Mouse (Mus musculus) stomach, embryonic 15.5 days (tissue): ENCODE results near the gene Syne2. TPM values are rescaled to one million over a fixed set of nuclear protein-coding genes. Genes with fewer than 3 reads are reported as not detected.
"Not testable (repeated sequence)": the region's sequence is repeated elsewhere in the genome, so short reads cannot be mapped to it uniquely, and the experiment has no call there.

ENCODE experiments used
- ATAC-seq: fragments of 200-750 bp; cut with Nextera tagmentation; 2 replicates; pipeline ENCODE4 v1.8.0; 2017; ENCODE audit warnings: low read depth, moderate number of reproducible peaks, moderate TSS enrichment; ENCODE audit not compliant: insufficient read depth, low FRiP score
- H3K27ac ChIP-seq: fragments of 300-500 bp; sonication (generic); 2 replicates; pipeline ENCODE4 v1.5.1; 2015; ENCODE audit warnings: mild to moderate bottlenecking, inconsistent platforms
- H3K27me3 ChIP-seq: fragments of 300-500 bp; sonication (generic); replicated peaks from 2 replicates; pipeline ENCODE4 v1.6.1; 2015; ENCODE audit warnings: inconsistent platforms
- H3K36me3 ChIP-seq: fragments of 300-500 bp; sonication (generic); 2 replicates; pipeline ENCODE4 v1.6.1; 2015; ENCODE audit warnings: inconsistent platforms
- H3K4me1 ChIP-seq: fragments of 300-500 bp; sonication (generic); 2 replicates; pipeline ENCODE4 v1.6.1; 2015; ENCODE audit warnings: inconsistent platforms
- H3K4me2 ChIP-seq: fragments of 300-500 bp; sonication (generic); 2 replicates; pipeline ENCODE4 v1.6.1; 2015; ENCODE audit warnings: mild to moderate bottlenecking, inconsistent platforms
- H3K4me3 ChIP-seq: fragments of 300-500 bp; sonication (generic); replicated peaks from 2 replicates; pipeline ENCODE4 v1.5.1; 2015; ENCODE audit warnings: inconsistent platforms
- H3K9ac ChIP-seq: fragments of 300-500 bp; sonication (generic); 2 replicates; pipeline ENCODE4 v1.6.1; 2015; ENCODE audit warnings: inconsistent platforms
- H3K9me3 ChIP-seq: fragments of 300-500 bp; sonication (generic); 2 replicates; pipeline ENCODE4 v1.6.1; 2016; ENCODE audit warnings: inconsistent platforms
- WGBS: fragments of 180-500 bp; shearing (Covaris S2); methylation state at CpG from one replicate; pipeline ENCODE4 v1.1.7; 2015; 5-methylcytosine and 5-hydroxymethylcytosine counted together
- polyA plus RNA-seq: library from polyadenylated mRNA; unstranded; fragments of >200 nt; fragmentation: Nextera tagmentation; extraction: Ambion mirVana; gene quantifications from 2 replicates; pipeline ENCODE4 v1.2.1, GENCODE M21; 2015

Gene Syne2
- 49.2 and 53.1 TPM in 2 replicates for polyA plus RNA-seq

- Histone ChIP-seq H3K27ac (peak within 1 kb of the TSS; percentile 87), H3K4me2 (peak within 1 kb of the TSS; percentile 85), H3K36me3 (no peaks in the 10 kb centered on the region), H3K4me3 (peak within 1 kb of the TSS; percentile 92), H3K9me3 (no peaks in the 10 kb centered on the region), H3K27me3 (no peaks in the 10 kb centered on the region), H3K4me1 (peaks cover 24% of the 10 kb centered on the region), H3K9ac (peak within 1 kb of the TSS; percentile 78)
- ATAC-seq: peak; percentile 90
- under 1% methylated on average over 54 of the region's 54 CpGs for WGBS
Observed at GRCm38 (mm10) chr12:75817959-75818452, at the start of gene Syne2. Gene Syne2 (plus strand): TSS chr12:75818134.

GRCm38 (mm10) chr12:75771410-75771809, 46.5 kb upstream of the Syne2 start:
- 37% methylated on average over 3 of the region's 3 CpGs for whole genome bisulfite sequencing
- Histone ChIP-seq H3K9me3 (no peaks in the 10 kb centered on the region), H3K4me1 (0 out of 2 replicates have a peak, but pooled peaks cover 3% of the 10 kb centered on the region), H3K27ac (no peak overlapping the region), H3K9ac (no peak overlapping the region), H3K4me3 (no peak overlapping the region), H3K27me3 (no peaks in the 10 kb centered on the region), H3K36me3 (no peaks in the 10 kb centered on the region), H3K4me2 (no peak overlapping the region)
- peak; percentile 68; the same call in 1 of the 2 replicates for ATAC-seq

GRCm38 (mm10) chr12:75772424-75773034, 45.4 kb upstream of the Syne2 start:
- no peaks in the 10 kb centered on the region for H3K9me3 ChIP-seq
- H3K27ac ChIP-seq: no peak overlapping the region
- no peaks in the 10 kb centered on the region for H3K27me3 ChIP-seq
- H3K4me1 ChIP-seq: no peaks in the 10 kb centered on the region
- H3K4me3 ChIP-seq: no peak overlapping the region
- no peak overlapping the region for H3K9ac ChIP-seq
- H3K4me2 ChIP-seq: no peak overlapping the region
- ATAC-seq: no peak
- H3K36me3 ChIP-seq: no peaks in the 10 kb centered on the region
- 18% methylated on average over 3 of the region's 3 CpGs for WGBS

GRCm38 (mm10) chr12:75781445-75781844, 36.5 kb upstream of the Syne2 start:
- Histone ChIP-seq H3K27ac (no peak overlapping the region), H3K9me3 (no peaks in the 10 kb centered on the region), H3K27me3 (no peaks in the 10 kb centered on the region; the same call in 1 of the 2 replicates), H3K4me2 (no peak overlapping the region), H3K4me3 (no peak overlapping the region), H3K9ac (no peak overlapping the region), H3K36me3 (no peaks in the 10 kb centered on the region), H3K4me1 (no peaks in the 10 kb centered on the region)
- no peak for ATAC-seq

- no peak for ATAC-seq
- WGBS: 81% methylated on average over 7 of the region's 7 CpGs
- H3K9ac ChIP-seq: no peak overlapping the region
- no peaks in the 10 kb centered on the region for H3K4me1 ChIP-seq
- no peaks in the 10 kb centered on the region; the same call in 1 of the 2 replicates for H3K27me3 ChIP-seq
- no peaks in the 10 kb centered on the region for H3K36me3 ChIP-seq
- H3K4me3 ChIP-seq: no peak overlapping the region
- no peak overlapping the region for H3K4me2 ChIP-seq
- no peaks in the 10 kb centered on the region for H3K9me3 ChIP-seq
- no peak overlapping the region for H3K27ac ChIP-seq
Observed at GRCm38 (mm10) chr12:75781995-75782394, 35.9 kb upstream of the Syne2 start.

GRCm38 (mm10) chr12:75784271-75784751, 33.6 kb upstream of the Syne2 start:
- Histone ChIP-seq H3K4me1 (no peaks in the 10 kb centered on the region), H3K36me3 (no peaks in the 10 kb centered on the region), H3K27ac (no peak overlapping the region), H3K27me3 (no peaks in the 10 kb centered on the region; the same call in 1 of the 2 replicates), H3K4me3 (no peak overlapping the region), H3K4me2 (no peak overlapping the region), H3K9ac (no peak overlapping the region), H3K9me3 (no peaks in the 10 kb centered on the region)
- 76% methylated on average over 2 of the region's 2 CpGs for WGBS
- no peak for ATAC-seq

GRCm38 (mm10) chr12:75786681-75787080, 31.3 kb upstream of the Syne2 start:
- 0% methylated on average over 2 of the region's 2 CpGs for WGBS
- not testable (repeated sequence) for H3K4me1 ChIP-seq

GRCm38 (mm10) chr12:75789451-75789850, 28.5 kb upstream of the Syne2 start:
- ATAC-seq: no peak
- H3K4me1 ChIP-seq: no peaks in the 10 kb centered on the region
- no peaks in the 10 kb centered on the region for H3K36me3 ChIP-seq
- no peak overlapping the region for H3K27ac ChIP-seq
- no peak overlapping the region for H3K9ac ChIP-seq
- H3K27me3 ChIP-seq: no peaks in the 10 kb centered on the region
- H3K4me3 ChIP-seq: no peak overlapping the region
- no peaks in the 10 kb centered on the region for H3K9me3 ChIP-seq
- H3K4me2 ChIP-seq: no peak overlapping the region
- 62% methylated on average over 4 of the region's 4 CpGs for WGBS

More at GRCm38 (mm10) chr12:75786681-75787080, 31.3 kb upstream of the Syne2 start:
- not testable (repeated sequence) for H3K27ac ChIP-seq, H3K4me3 ChIP-seq, H3K9me3 ChIP-seq, ATAC-seq, H3K9ac ChIP-seq, H3K36me3 ChIP-seq, H3K4me2 ChIP-seq, H3K27me3 ChIP-seq

GRCm38 (mm10) chr12:75794527-75794926, 23.4 kb upstream of the Syne2 start:
- H3K4me1 ChIP-seq: no peaks in the 10 kb centered on the region
- H3K27me3 ChIP-seq: no peaks in the 10 kb centered on the region
- no peak for ATAC-seq
- 73% methylated on average over 4 of the region's 4 CpGs for WGBS
- H3K9ac ChIP-seq: no peak overlapping the region
- no peak overlapping the region for H3K4me2 ChIP-seq
- no peaks in the 10 kb centered on the region for H3K9me3 ChIP-seq
- no peak overlapping the region for H3K4me3 ChIP-seq
- H3K36me3 ChIP-seq: no peaks in the 10 kb centered on the region
- no peak overlapping the region for H3K27ac ChIP-seq

- no peak for ATAC-seq
- no peak overlapping the region for H3K4me2 ChIP-seq
- H3K9me3 ChIP-seq: no peaks in the 10 kb centered on the region
- no peak overlapping the region for H3K27ac ChIP-seq
- no peaks in the 10 kb centered on the region for H3K36me3 ChIP-seq
- H3K4me3 ChIP-seq: no peak overlapping the region
- no peaks in the 10 kb centered on the region for H3K4me1 ChIP-seq
- no peaks in the 10 kb centered on the region for H3K27me3 ChIP-seq
- 74% methylated on average over 2 of the region's 2 CpGs for WGBS
- H3K9ac ChIP-seq: no peak overlapping the region
Observed at GRCm38 (mm10) chr12:75796510-75796909, 21.4 kb upstream of the Syne2 start.

GRCm38 (mm10) chr12:75806281-75806680, 11.7 kb upstream of the Syne2 start:
- no peak overlapping the region for H3K9ac ChIP-seq
- H3K27ac ChIP-seq: no peak overlapping the region
- 82% methylated on average over 4 of the region's 4 CpGs for WGBS
- no peak overlapping the region for H3K4me3 ChIP-seq
- no peaks in the 10 kb centered on the region for H3K9me3 ChIP-seq
- ATAC-seq: no peak
- H3K4me1 ChIP-seq: no peaks in the 10 kb centered on the region
- no peaks in the 10 kb centered on the region for H3K36me3 ChIP-seq
- no peak overlapping the region for H3K4me2 ChIP-seq
- H3K27me3 ChIP-seq: no peaks in the 10 kb centered on the region

- Histone ChIP-seq H3K27me3 (no peaks in the 10 kb centered on the region), H3K9ac (no peak overlapping the region), H3K27ac (no peak overlapping the region), H3K9me3 (no peaks in the 10 kb centered on the region), H3K36me3 (no peaks in the 10 kb centered on the region), H3K4me1 (peaks cover 5% of the 10 kb centered on the region; the same call in 1 of the 2 replicates), H3K4me2 (no peak overlapping the region), H3K4me3 (no peak overlapping the region)
- WGBS: 97% methylated on average over 2 of the region's 2 CpGs
- no peak for ATAC-seq
Observed at GRCm38 (mm10) chr12:75813766-75814165, 4.2 kb upstream of the Syne2 start.
